Mouse (Mus musculus) megakaryocyte, embryonic 14.5 days (primary cell): Measurements from ENCODE around the gene Auh.

Source experiments
- FLI1 ChIP-seq: IDR thresholded peaks from 2 replicates; pipeline ENCODE4 v1.6.1; 2012; ENCODE audit warnings: low read length, inconsistent platforms, mixed read lengths
- GATA1 ChIP-seq: IDR thresholded peaks from 3 replicates; pipeline ENCODE4 v1.6.1; 2012; ENCODE audit warnings: mixed read lengths, low read length, inconsistent platforms, borderline replicate concordance

DNA sequence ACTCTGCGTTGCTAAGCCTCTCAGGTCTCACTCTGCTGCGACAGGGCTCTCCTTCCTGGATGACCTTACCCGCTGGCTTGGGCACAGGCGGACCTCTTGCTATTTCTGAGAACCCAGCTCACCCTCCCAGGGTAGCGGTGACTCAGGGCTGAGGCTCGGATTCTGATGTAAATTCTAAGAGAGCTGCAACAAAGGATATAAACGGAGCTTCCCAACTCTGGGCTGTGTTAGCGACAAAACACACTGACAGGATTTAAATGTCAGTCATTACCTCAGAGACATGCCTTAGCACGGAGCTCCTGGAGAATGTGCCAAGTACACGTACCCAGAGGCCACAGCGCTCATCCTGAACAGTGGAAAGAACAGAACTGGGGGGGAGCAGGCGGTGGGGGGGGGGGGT lies 49.6 kb downstream of the Auh start:
- TF ChIP-seq GATA1 (no peak), FLI1 (no peak)
